Mouse (Mus musculus): ENCODE data around the gene Hydin. TPM values are rescaled to one million over a fixed set of nuclear protein-coding genes. Genes with fewer than 3 reads are reported as not detected.

Gene Hydin
- polyA plus RNA-seq, 1 experiment from 2014 or later = 0.05 TPM

Small RNA genes within 50 kb of the gene (microRNA-seq; reads per million reads assigned to microRNA genes)
- not detected for gene Gm44489
- gene Gm47306 = not detected

Other genes starting within 250 kb of the Hydin start
- not detected in 2 replicates for gene Chst4, start 227.2 kb upstream of the Hydin start, polyA plus RNA-seq (2014; fragmentation: Nextera tagmentation; extraction: Ambion mirVana)
- 9.3 and 9.9 TPM in 2 replicates for gene Zfp612, start 187.2 kb upstream of the Hydin start, polyA plus RNA-seq (2014; fragmentation: Nextera tagmentation; extraction: Ambion mirVana)
- not detected in 2 replicates for gene Gm21964, start 165.8 kb upstream of the Hydin start, polyA plus RNA-seq (2014; fragmentation: Nextera tagmentation; extraction: Ambion mirVana)
- gene Gm17720, start 164.2 kb upstream of the Hydin start, polyA plus RNA-seq (2014; fragmentation: Nextera tagmentation; extraction: Ambion mirVana) = not detected in 2 replicates
- 3.2 and 7.6 TPM in 2 replicates for gene Calb2, start 98.8 kb upstream of the Hydin start, polyA plus RNA-seq (2014; fragmentation: Nextera tagmentation; extraction: Ambion mirVana)
- 10.7 and 10.8 TPM in 2 replicates for gene Cmtr2, start 51.3 kb upstream of the Hydin start, polyA plus RNA-seq (2014; fragmentation: Nextera tagmentation; extraction: Ambion mirVana)

Data from neural tube, embryonic 11.5 days (tissue).